Mouse (Mus musculus) retina, adult 2 months (tissue): ENCODE measurements at regions not wholly inside any gene's neighbourhood (a gene's known extent, or its start where the extent isn't known, plus 50 kb on each side); places are given as distances from the start of the nearest gene placed in this dataset.

ENCODE experiments used
- DNase-seq: peaks from one replicate; pipeline ENCODE4 v3.0.0-alpha.2; 2012; ENCODE audit warnings: low read depth, low spot score

DNA sequence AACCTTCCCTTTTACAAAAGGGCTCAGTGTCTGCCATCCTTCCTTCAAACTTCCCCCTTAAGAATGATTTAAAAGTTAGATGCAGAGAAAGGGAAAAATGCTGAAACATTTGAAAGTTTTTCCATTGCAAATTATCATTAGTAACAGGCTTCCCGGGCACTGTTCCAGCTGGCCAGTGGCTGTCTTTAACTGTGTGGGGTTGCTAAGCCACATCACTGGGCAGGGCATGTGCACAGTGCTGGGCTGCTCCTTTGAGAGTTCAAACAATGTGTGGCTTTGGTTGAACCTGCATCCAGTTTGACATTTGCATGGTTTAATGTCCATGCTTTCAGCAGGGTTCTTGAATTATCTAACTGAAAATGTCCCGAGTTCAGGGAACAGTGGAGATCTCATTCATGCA is 512.1 kb upstream of the Id2 start:
- no peak for DNase-seq

DNA sequence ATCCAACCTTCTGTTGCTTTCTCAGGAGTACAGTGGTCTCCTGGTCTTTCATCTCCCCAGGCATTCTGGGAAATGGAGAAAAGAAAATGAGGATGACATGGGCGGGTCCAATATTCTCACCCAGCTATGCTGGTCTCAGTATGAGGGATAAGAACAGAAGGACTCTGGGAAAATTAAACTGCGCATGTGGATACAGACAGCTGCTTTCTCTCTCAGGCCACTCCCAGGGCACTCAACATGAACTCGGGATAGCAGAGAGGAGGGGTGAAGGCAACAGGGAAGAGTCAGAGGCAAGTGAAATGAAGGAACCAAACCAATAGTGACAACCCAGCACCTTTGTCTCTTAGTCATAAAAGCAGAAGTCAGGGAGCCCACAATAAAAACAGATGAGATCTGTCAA is 508.5 kb upstream of the Id2 start:
- DNase-seq: no peak

DNA sequence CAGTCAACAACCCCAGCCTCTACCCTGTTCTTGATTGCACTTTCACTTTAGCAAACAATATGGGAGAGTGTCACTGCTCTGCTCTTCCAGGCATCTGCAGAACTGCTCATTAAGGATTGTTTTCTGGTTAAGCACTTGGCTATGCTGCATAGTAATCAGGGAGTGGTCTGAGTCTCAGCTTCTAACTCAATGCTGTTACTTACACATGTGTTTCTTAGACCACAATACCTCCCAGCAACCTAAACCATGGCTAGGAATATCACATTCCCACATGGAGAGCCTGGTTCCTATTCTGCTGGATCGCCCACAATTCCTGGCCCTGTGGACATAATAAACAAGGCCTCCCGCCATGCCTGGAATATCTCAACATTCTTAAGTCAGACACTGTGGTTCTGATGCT is 493.3 kb upstream of the Id2 start:
- DNase-seq: no peak

DNA sequence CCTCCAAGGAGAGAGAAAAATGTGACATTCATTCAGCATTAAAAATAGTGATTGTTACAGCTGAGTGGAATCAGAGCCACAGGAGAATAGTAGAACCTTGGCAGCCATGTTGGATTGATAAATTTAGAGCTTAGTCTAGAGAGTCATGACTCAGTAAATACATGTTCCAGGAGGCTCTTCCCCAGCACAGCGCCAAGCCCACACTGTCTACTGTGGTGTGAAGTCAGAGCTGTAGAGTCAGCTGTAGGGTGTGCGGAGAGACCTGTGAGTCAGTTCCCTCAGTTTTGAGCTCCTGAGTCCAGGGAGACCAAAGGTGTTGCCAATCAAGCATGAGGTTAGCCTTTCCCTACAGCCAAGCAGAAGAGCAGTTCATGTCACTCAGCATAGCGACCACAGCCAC is 488.8 kb upstream of the Id2 start:
- DNase-seq: no peak

- DNase-seq: no peak
Measured at GRCm38 (mm10) chr12:25579407-25579806, 482.5 kb upstream of the Id2 start.

- DNase-seq: no peak
Measured at GRCm38 (mm10) chr12:25565131-25565530, 468.2 kb upstream of the Id2 start.

DNA sequence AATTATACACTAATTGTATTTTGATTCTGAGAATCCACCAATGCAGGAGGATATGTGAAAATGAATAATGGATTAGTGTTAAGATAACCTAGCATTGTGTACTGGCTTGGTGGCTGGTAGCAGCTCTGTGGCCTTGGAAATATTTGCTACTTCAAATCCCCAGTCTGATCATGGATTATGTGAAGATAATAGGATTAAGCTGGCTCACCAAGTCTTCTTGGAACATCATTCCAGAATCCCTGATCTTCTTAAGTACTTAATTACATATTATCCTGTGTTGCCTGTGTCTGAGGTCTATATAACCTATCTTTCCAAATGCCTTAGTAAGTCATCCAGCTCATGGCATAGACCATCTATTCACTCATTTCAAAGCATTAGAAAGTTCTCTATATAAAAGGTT is 462.7 kb upstream of the Id2 start:
- DNase-seq: no peak

DNA sequence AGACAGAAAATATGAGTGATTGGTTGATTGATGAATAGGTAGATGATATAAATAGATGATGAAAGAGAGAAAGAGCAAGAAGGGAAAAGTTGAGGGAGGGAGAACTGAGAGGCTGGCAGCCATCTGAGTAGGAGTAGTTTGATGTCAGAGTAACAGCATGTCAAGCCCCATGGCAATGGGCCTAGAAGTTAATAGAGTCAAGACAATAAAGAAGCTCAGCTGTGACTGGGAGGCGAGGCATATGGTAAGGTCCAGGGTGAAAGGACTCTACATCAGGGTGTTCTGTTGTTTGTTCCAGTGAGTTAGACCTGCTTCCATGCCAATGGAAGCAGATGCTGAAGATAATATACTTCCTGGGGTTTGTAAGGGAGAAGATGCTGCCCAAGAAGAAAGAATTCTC is 456.7 kb upstream of the Id2 start:
- DNase-seq: no peak

GRCm38 (mm10) chr12:25549735-25550134 is 452.8 kb upstream of the Id2 start:
- DNase-seq: no peak

GRCm38 (mm10) chr12:25544253-25544652 is 447.3 kb upstream of the Id2 start:
- DNase-seq: no peak

GRCm38 (mm10) chr12:25534620-25534950 is 437.6 kb upstream of the Id2 start:
- DNase-seq: no peak

DNA sequence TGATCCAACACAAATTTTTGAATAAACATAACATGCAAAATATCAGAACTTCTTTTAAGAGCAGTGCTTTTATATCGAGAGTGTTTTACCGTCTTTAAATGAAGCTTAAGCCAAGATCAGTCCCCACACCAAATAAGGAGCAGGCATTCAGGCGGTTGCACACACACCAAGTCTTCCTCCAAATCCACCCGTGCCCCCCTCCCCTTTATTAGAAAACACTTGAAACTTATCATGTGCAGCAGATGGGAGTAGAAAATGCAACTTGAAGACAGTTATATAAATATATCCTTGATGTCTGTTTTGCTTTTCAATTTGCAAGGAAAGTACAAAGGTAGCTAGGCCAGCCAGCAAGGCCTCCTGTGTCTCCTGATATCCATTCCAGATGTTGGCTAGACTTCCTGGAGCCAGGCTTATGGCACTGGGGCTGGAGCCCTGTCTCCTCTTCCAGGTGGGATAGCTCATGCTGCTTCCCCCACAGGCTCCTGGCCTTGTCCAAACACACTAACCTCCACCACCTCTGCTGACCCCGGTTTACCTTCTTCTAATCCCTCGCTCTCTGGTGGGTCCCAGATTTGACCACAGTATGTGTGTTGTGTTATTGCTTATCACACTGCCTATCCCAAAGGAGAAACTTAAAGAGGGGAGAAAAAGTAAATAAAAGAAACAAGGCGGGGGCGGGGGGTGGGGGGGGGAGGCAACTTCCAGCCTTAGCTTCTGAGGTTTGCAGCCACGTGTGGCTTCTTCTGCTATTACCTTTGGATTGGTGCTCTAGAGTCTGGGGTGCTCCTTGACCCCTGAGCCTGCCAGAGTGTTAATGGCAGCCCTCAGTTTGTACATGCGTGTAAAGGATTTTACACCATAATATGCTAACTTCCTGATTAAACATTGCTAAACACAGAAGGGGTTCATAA is 437.0 kb upstream of the Id2 start:
- no peak for DNase-seq

DNA sequence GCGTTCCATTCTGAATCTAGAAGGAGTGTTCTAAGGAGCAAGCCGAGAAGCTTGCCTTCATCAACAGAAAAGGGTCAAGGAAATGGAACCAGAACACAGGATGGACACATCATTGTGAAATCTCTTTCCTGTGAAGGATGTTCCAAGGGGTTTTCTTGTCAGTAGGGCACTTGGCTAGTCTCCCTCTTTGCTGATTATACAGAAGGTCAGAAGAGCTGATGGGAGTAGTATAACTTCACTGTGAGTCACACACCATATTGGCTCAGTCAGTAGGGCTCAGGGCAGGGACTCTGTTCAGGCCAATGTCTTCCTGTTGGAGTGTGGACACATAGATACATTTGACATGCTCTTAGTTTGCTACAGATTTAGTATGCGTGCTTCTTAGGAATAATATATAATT is 433.5 kb upstream of the Id2 start:
- DNase-seq: no peak

DNA sequence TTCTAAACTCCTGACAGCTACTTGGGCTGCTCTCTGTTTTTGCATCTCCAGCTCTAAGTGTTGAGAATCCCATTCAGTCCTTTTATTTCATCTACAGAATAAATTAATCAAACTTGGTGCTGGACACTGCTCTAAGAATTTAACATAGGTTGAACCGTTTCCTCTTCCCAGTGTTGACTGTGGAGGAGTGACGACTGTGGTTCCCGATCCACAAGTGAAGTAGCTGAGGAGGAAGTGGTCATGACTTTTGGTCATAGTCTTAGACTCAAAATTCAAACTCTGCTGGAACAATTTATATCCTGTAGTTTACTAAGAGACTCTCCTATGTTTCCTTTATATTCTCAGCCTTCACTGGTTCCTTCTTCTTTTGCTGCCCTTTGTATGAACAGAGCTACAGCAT is 432.6 kb upstream of the Id2 start:
- DNase-seq: no peak

DNA sequence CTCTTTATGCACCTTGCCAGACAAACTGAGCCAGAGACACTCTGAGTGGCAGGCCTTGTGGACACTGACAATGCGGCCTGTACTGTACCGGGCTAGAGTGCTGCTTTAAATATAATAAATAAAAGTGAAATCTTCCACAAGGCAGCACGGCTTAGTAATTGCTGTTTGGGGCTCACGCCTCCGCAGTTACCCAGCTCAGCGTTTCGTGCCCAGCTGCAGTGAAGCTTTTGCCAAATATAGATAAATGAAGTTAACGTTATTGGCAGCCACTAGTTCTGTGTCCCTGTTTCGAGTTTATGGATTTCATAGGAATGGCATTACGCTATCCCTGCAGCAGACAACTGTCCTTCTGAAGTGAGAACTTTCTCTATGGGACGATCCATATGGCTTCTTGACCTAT is 429.7 kb upstream of the Id2 start:
- no peak for DNase-seq

GRCm38 (mm10) chr12:25516738-25517137 is 419.8 kb upstream of the Id2 start:
- no peak for DNase-seq

- no peak for DNase-seq
Measured at GRCm38 (mm10) chr12:25513679-25514078, 416.7 kb upstream of the Id2 start.

GRCm38 (mm10) chr12:25509666-25510065 is 412.7 kb upstream of the Id2 start:
- no peak for DNase-seq

GRCm38 (mm10) chr12:25493233-25493632 is 396.3 kb upstream of the Id2 start:
- DNase-seq: no peak

DNA sequence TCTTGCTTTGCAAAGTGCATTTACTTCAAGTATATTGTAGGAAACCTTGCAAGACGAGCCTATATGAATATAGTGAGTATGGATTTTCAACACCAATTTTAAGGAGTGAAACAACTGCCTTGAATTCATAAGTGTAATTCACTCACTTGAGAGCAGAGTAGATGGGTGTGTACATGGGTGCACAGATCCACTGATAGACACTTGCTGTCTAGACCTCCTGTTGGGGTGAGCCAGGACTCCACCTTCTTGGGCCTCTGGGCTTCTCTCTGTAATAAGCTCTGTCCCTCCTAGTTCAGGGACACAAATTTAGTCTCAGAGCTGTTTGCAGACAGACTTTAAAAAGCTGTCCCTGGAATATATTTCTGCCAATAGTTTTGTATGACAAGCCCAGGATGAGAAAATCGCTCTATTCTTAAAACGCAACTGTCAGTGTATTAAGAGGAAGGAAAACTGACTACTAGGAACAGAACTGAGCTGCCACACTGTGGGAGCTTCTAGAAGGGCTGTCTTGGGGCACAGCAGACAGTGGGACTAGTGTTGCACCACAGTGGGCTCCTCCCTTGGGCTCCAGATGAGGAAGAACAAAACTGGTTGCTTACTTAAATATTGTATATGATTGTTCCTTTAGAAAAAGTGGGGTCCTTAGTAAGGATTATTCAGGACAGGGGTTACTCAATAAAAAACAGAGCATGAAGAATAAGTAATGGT is 395.7 kb upstream of the Id2 start:
- DNase-seq: no peak

DNA sequence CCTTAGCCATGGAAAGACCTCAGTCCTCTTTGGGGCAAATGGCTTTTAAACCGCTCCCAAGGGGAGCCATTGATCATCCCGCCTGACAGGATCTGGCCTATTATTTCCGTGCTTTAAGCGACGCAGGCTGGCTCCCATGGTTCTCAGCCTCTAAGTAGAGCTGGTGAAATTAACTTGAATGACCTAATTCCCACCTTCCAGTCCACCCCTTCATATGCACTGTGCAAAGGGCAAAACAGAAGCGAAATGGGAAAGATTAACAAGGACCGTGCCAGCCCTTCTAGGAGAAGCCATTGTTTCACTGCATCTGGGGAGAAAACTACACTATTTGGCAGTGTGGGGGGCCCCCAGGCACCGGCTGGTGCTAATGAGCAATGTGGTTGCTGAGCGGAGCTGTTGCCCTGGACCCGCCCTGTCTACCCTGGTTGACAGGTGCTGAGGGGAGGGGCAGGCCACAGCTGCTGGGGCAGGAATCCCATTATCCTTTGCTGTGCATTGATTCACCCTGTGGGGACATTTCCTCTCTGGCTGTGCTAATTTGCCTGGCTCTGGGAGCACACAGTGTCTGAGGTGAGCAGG is 378.3 kb upstream of the Id2 start:
- no peak for DNase-seq

DNA sequence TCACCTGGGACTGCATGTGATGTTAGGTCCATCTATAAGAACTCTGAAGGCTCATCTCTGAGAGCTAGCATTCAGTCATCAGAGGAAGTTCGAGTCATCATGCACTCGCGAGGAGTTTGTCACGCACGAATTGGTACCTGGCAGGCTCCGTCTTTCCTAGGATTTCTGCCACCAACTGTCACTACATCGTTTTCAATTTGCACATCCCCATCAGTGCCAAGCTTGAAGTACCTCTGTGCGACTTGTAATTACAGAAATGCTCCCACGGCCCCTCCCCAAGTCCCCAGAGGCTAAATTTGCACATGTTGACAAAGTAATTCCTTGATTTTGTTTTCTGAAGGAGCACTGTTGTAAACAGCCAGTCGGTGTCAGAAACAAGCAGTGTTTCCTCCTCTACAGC is 372.2 kb upstream of the Id2 start:
- DNase-seq: no peak

- no peak for DNase-seq
Measured at GRCm38 (mm10) chr12:25467789-25468188, 370.8 kb upstream of the Id2 start.
